Mouse (Mus musculus) G1E (cell line): ENCODE results near the gene H2-Aa. TPM values are rescaled to one million over a fixed set of nuclear protein-coding genes. Genes with fewer than 3 reads are reported as not detected.

ENCODE experiments used
- ATAC-seq: 2 replicates; pipeline ENCODE4 v1.8.0; 2016; ENCODE audit warnings: mild to moderate bottlenecking; ENCODE audit not compliant: insufficient number of reproducible peaks, poor library complexity, low FRiP score, severe bottlenecking; ENCODE audit errors: extremely low read depth
- DNase-seq: peaks from one replicate; pipeline ENCODE4 v3.0.0; 2012; ENCODE audit warnings: low spot score
- H3K27me3 ChIP-seq: 2 replicates; pipeline ENCODE4 v1.6.1; 2012; ENCODE audit warnings: mild to moderate bottlenecking, low read length, inconsistent platforms; ENCODE audit not compliant: insufficient read depth
- H3K36me3 ChIP-seq: replicated peaks from 2 replicates; pipeline ENCODE3; 2012; ENCODE audit warnings: mild to moderate bottlenecking, inconsistent platforms
- H3K4me1 ChIP-seq: 2 replicates; pipeline ENCODE4 v1.6.1; 2012; ENCODE audit warnings: low read depth, low read length, inconsistent platforms, mixed read lengths; ENCODE audit not compliant: insufficient read depth
- H3K4me3 ChIP-seq: 2 replicates; pipeline ENCODE4 v1.5.1; 2012; ENCODE audit warnings: low read depth, mild to moderate bottlenecking, inconsistent platforms, low read length, moderate library complexity, mixed read lengths
- H3K9me3 ChIP-seq: replicated peaks from 2 replicates; pipeline ENCODE4 v1.6.1; 2012; ENCODE audit warnings: inconsistent platforms
- CTCF ChIP-seq: IDR thresholded peaks from 2 replicates; pipeline ENCODE4 v1.5.1; 2012; ENCODE audit warnings: low read depth, low read length, inconsistent platforms, mixed read lengths
- GATA1 ChIP-seq: IDR thresholded peaks from 2 replicates; pipeline ENCODE4 v1.6.1; 2012; ENCODE audit warnings: borderline replicate concordance, low read length, inconsistent platforms, mixed read lengths
- GATA2 ChIP-seq: IDR thresholded peaks from 2 replicates; pipeline ENCODE4 v1.6.1; 2012; ENCODE audit warnings: low read depth, low read length, inconsistent platforms, borderline replicate concordance
- POLR2AphosphoS5 ChIP-seq: IDR thresholded peaks from 2 replicates; pipeline ENCODE4 v1.6.1; 2012; ENCODE audit warnings: low read depth, low read length, inconsistent platforms; ENCODE audit not compliant: insufficient replicate concordance
- TAL1 ChIP-seq: conservative IDR thresholded peaks from 2 replicates; pipeline ENCODE4 v1.6.1; 2012; ENCODE audit warnings: low read depth, low read length, inconsistent platforms, mixed read lengths
- polyA plus RNA-seq: library from polyadenylated mRNA; stranded (reverse); fragments of >175 nt; gene quantifications from 2 replicates; pipeline ENCODE4 v1.2.3, GENCODE M21; 2012
- total RNA-seq, 2 experiments: library from RNA; stranded (forward) in 1 of 2; stranded (reverse) in 1 of 2; fragments of 200-1000 nt in 1 of 2; fragments of >200 nt in 1 of 2; fragmentation: Nextera tagmentation in 1 of 2; gene quantifications; 2 replicates each; pipeline ENCODE4 v1.2.3; 2014 to 2017

H2-Aa gene
- total and polyA plus RNA-seq, 3 experiments = not detected

GRCm38 (mm10) chr17:34308161-34308560, 20.5 kb upstream of the H2-Aa start:
- no peaks in the 10 kb centered on the region for H3K9me3 ChIP-seq
- no peaks in the 10 kb centered on the region for H3K4me1 ChIP-seq
- H3K4me3 ChIP-seq = no peak overlapping the region
- no peak for DNase-seq
- no peak for ATAC-seq
- no peaks in the 10 kb centered on the region for H3K36me3 ChIP-seq
- TF ChIP-seq CTCF (no peak), POLR2AphosphoS5 (no peak), GATA1 (no peak), GATA2 (no peak), TAL1 (no peak)
- H3K27me3 ChIP-seq = peaks cover 5% of the 10 kb centered on the region; the same call in 1 of the 2 replicates

GRCm38 (mm10) chr17:34307216-34307615, 19.6 kb upstream of the H2-Aa start:
- Histone ChIP-seq H3K27me3 (peaks cover 5% of the 10 kb centered on the region; the same call in 1 of the 2 replicates), H3K4me1 (no peaks in the 10 kb centered on the region), H3K9me3 (no peaks in the 10 kb centered on the region), H3K36me3 (no peaks in the 10 kb centered on the region), H3K4me3 (no peak overlapping the region)
- ATAC-seq = no peak
- DNase-seq = no peak
- TF ChIP-seq CTCF = no peak
- no peak for TF ChIP-seq TAL1
- TF ChIP-seq POLR2AphosphoS5 = no peak
- TF ChIP-seq GATA1 = no peak
- no peak for TF ChIP-seq GATA2

GRCm38 (mm10) chr17:34306407-34306806, 18.8 kb upstream of the H2-Aa start:
- Histone ChIP-seq H3K27me3 (peaks cover 5% of the 10 kb centered on the region; the same call in 1 of the 2 replicates), H3K36me3 (no peaks in the 10 kb centered on the region), H3K4me1 (no peaks in the 10 kb centered on the region), H3K4me3 (no peak overlapping the region), H3K9me3 (no peaks in the 10 kb centered on the region)
- TF ChIP-seq GATA1 (no peak), CTCF (no peak), TAL1 (no peak), POLR2AphosphoS5 (no peak), GATA2 (no peak)
- no peak for DNase-seq
- no peak for ATAC-seq

- Histone ChIP-seq H3K4me1 (no peaks in the 10 kb centered on the region), H3K36me3 (no peaks in the 10 kb centered on the region), H3K9me3 (no peaks in the 10 kb centered on the region), H3K27me3 (peaks cover 7% of the 10 kb centered on the region; the same call in 1 of the 2 replicates), H3K4me3 (no peak within 1 kb of the TSS)
- TF ChIP-seq GATA2 = no peak
- TF ChIP-seq TAL1 = no peak
- TF ChIP-seq CTCF = no peak
- ATAC-seq = peak; percentile 54; the same call in 1 of the 2 replicates
- DNase-seq = peak; percentile 43
These were observed 17.9 kb upstream of the H2-Aa start, which contains the start of gene H2-Eb1 for GRCm38 (mm10) chr17:34305380-34306030. Gene H2-Eb1 (plus strand): TSS chr17:34305867.

GRCm38 (mm10) chr17:34304751-34305150, 17.1 kb upstream of the H2-Aa start:
- Histone ChIP-seq H3K4me1 (no peaks in the 10 kb centered on the region), H3K27me3 (peaks cover 6% of the 10 kb centered on the region; the same call in 1 of the 2 replicates), H3K36me3 (no peaks in the 10 kb centered on the region), H3K4me3 (no peak overlapping the region), H3K9me3 (no peaks in the 10 kb centered on the region)
- no peak for DNase-seq
- ATAC-seq = no peak
- TF ChIP-seq TAL1 = no peak
- TF ChIP-seq GATA2 = no peak
- no peak for TF ChIP-seq CTCF
- no peak for TF ChIP-seq POLR2AphosphoS5
- TF ChIP-seq GATA1 = no peak

GRCm38 (mm10) chr17:34303789-34304188, 16.2 kb upstream of the H2-Aa start:
- no peak for ATAC-seq
- no peak overlapping the region for H3K4me3 ChIP-seq

More at GRCm38 (mm10) chr17:34303789-34304188, 16.2 kb upstream of the H2-Aa start:
- Histone ChIP-seq H3K27me3 (peaks cover 2% of the 10 kb centered on the region; the same call in 1 of the 2 replicates), H3K9me3 (no peaks in the 10 kb centered on the region), H3K36me3 (no peaks in the 10 kb centered on the region), H3K4me1 (no peaks in the 10 kb centered on the region)
- TF ChIP-seq GATA1 (no peak), TAL1 (no peak), CTCF (no peak), POLR2AphosphoS5 (no peak), GATA2 (no peak)
- DNase-seq = no peak
